Mouse (Mus musculus) central nervous system, embryonic 14 days (tissue): ENCODE results near the gene Kdm8. TPM values are rescaled to one million over a fixed set of nuclear protein-coding genes. Genes with fewer than 3 reads are reported as not detected.

Experiments
- polyA plus RNA-seq: library from polyadenylated mRNA; depleted of rRNA; stranded (reverse); fragments of >200 nt; gene quantifications from 2 replicates; pipeline ENCODE4 v1.2.3, GENCODE M21; 2012; rRNA removed

Gene Kdm8
- 6.7 and 7.9 TPM in 2 replicates for polyA plus RNA-seq

DNA sequence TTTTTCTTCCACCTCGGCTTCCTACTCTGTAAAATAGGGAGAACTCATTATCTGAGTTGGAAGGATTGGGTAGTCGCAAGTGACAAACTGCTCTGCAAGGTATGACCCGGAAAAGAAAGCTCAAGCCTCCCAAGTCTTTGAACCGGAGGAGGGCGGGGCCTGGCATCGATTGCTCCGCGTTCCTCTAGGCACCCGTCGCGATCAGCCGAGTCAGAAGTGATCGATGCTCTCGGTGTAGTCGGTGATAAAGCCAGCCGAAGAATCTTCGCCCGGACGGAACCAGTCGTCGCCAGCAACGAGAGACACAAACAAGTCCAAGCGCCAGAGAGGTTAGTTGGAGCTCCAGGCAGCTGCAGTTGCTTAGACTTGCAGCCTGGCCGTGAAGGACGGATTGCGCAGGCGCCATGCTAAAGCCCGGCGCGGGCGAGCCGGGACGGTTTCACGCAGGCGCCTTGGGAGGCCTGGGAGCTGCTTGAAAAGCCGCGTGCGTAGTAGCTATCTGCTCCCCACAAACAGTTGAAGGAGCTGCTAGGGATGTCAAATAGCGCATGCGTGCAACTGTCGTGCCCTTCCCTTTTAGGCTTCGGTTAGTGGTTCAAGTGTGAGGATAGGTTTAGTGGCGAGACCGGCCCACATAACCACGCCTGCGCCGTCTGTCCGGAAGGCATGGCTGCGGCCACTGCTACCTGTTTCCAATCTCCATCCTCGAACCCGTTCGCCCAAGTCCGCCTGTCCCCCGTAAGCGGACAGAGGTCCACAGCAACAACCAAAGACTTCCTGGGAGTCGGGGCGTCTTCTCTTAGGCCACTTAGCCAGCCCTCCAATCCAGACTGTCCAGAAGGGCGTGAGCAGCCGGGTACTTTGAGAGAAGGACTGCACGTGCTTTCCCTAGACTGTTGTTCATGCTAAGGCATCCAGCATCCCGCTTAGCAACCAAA lies at the start of gene Kdm8:
TSS of gene Kdm8 (plus strand) at position 213 of the 938 bp plus-strand sequence.

DNA sequence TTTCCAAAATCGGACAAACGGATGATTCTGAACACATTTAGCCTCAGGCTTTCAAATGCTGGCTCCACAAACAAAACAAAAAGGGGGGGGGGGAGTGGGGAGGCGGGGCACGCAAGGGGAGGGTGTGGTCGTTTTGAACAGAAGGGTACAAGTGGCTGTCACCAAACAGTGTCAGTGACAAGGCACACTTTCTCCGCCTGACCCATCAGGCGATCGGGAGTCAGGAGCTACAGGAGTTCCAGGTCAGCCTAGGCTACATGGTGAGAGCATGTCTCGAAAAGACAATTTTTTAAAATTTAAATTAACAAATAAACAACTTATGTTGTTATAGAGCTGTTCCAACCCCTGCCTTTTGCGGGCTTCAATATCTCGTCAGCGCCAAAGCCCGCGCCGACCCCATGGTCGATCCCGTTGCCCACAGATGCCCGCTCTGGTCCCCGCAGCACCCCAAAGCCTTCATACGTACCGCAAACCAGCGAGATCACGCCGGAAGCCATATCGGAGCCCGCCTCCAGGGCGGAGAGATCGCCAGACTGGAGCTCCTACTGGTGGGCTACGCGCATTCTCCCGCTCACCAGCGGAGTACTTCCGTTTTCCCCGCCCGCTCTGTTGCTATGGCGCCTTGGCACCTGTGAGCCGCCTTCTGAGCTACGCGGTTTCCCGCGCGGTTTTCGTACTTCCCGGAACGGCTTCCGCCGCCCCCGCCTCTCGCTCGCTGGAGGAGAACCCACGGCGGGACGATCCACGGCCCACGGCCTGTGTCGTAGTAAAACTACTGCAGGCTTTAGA lies 46.7 kb downstream of the Kdm8 start, which contains the start of gene Nsmce1:
TSS of gene Nsmce1 (minus strand) at position 650 of the 789 bp plus-strand sequence.

Other genes with a start within 250 kb of the Kdm8 start
- gene Nsmce1, start 46.9 kb downstream of the Kdm8 start, polyA plus RNA-seq: 74.5 and 78.1 TPM in 2 replicates
- 4.3 and 7.6 TPM in 2 replicates for gene Il4ra, start 107.4 kb downstream of the Kdm8 start, polyA plus RNA-seq
- 0.64 and 0.80 TPM in 2 replicates for gene Il21r, start 158.8 kb downstream of the Kdm8 start, polyA plus RNA-seq